Mouse (Mus musculus) naive thymus-derived CD4-positive, alpha-beta T cell, adult 2 months (primary cell): ENCODE results near the gene Bcl9.

Experiments
- DNase-seq: peaks from one replicate; pipeline ENCODE4 v3.0.0-alpha.2; 2011; ENCODE audit warnings: low read depth

Bcl9 gene

GRCm38 (mm10) chr3:97232328-97232727 lies 65.4 kb downstream of the Bcl9 start:
- DNase-seq, result no peak

GRCm38 (mm10) chr3:97231857-97232256 lies 65.9 kb downstream of the Bcl9 start:
- DNase-seq, result no peak

- DNase-seq, result no peak
These were observed 66.9 kb downstream of the Bcl9 start for GRCm38 (mm10) chr3:97230631-97231404.

GRCm38 (mm10) chr3:97228457-97228856 lies 69.3 kb downstream of the Bcl9 start:
- DNase-seq, result no peak

DNA sequence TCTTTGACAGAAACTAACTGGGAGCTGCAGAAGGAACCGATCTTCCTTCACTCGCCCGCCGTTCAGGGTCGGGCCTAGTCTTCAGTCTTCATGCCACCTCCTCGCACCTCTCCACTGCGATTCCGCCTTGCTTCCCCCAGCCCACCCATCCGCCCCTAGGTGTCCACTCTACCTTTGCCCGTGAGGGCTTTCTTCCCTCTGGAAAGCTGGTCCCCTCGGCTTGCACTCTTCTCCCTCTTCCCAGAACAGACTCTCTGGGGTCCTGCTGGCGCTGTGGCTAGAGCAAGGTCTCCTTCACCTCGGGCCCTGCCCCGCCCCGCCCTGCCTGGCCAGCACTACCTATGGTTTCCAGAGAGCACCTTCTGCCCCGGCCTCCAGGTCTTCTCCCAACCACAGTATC lies 69.7 kb downstream of the Bcl9 start:
- no peak for DNase-seq

GRCm38 (mm10) chr3:97227259-97228005 lies 70.3 kb downstream of the Bcl9 start:
- DNase-seq, result peak; percentile 95

DNA sequence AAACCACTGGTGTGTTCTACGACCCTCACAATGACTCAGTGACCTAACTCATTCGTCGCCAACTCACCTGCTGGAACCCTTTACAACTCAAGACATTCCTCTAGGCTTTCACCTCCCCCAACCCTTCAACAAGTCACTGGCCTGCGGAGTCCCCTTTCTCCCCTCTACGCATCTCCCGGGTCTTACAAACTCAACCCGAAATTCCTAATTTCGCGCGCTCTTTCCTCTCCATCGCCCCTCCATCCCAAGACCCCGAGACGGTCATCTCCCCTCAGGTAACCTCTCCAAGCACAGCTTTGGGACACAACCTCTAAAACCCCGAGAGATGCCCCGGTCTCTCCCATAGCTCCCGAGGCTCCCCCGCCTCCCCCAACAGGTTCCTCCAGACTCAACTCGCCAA lies 71.0 kb downstream of the Bcl9 start:
- DNase-seq, result no peak

GRCm38 (mm10) chr3:97225231-97225630 lies 72.5 kb downstream of the Bcl9 start:
- no peak for DNase-seq

- no peak for DNase-seq
These were observed 74.5 kb downstream of the Bcl9 start for GRCm38 (mm10) chr3:97223261-97223660.

DNA sequence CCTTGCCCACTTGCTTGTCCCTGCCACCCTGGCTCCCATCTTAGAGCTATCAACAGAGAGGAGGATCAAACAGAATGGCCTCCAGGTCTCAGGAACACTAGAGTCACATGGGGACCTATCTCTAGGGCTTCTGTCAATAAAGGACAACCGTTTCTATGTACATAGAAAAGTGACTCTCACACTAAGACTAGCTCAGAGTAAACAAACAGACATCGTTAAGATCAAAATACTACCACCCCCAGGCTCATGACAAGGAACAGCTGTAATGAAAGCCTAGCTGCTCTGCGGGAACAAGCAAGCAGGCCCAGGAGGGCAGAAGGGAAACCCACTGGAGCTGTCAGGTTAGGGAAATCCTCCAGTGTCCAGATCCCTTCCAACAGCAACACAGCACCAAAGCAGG lies 82.2 kb downstream of the Bcl9 start:
- no peak for DNase-seq

- no peak for DNase-seq
These were observed 83.3 kb downstream of the Bcl9 start for GRCm38 (mm10) chr3:97214439-97214838.

DNA sequence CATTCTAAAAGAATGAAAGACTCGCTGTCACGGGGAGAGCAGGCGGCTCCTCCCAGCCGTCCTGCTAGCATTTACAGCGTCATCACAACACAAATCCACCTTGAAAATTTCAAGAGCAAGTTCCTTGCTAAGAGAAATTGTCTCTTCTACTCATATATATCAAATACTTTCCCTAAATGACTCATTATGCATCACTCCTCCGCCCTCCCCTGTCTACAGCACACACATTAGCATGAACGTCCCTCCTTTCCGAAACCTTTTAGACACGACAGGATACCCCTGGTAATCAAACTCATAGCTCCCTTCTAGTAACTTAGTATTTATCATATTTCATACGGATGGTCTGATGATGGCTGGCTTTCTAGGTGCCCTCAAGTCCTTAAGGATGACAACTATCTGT lies 83.8 kb downstream of the Bcl9 start:
- no peak for DNase-seq

DNA sequence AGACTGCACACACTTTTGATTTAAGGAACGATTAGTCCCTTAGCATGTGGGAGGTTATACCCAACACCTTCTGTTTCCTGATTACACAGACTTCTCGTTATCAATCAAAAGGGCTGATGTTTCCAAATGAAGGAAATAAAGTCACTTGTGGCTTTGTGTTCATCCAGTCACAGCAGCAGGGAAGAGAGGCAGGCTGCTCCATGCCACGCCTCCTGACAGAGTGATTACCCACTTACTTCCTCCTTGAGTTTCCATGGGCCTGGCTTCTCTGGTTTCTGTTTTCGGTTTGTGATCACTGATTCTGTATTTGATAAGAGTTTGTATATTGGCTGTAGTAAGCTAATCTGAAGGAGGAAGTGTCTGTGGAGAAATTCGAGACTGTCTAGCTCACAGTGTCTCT lies 86.5 kb downstream of the Bcl9 start:
- peak; percentile 38 for DNase-seq

DNA sequence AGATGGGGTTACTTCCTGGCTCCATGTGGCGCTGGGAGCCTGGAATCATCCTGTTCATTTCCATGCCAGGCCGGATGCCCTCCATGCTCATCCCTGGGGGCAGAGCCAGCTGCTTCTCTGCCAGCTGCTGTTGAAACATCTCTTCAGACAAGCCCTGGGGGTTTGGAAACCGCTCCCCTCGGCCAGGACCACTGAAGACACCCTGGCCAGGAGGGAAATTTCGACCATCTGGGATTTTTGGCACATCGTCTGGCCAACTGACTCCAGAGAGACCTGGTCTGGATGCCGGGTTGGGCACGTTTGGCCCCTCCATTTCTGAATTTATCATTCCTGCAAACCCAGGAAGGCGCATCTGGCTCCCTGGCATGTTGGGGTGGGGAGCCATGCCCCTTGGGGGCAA lies 88.4 kb downstream of the Bcl9 start:
- no peak for DNase-seq

DNA sequence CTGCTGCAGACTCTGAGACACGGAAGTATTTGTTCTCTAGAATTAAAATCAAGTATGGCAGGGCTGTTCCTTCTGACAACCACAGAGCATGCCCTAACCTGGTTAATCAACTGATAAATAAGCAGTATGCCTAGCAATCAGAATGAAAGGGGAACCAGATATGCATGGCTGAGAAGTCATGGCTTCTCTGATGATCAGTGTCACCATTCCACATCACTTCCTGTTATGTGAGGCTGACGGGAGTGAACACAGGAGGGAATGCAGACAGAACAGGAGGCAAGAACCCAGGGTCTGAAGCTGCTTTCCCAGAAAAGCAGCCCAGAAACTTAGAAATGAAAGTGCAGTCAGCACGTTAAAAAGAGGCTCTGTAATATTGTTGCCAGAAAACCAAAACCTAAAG lies 91.2 kb downstream of the Bcl9 start:
- DNase-seq, result no peak

DNA sequence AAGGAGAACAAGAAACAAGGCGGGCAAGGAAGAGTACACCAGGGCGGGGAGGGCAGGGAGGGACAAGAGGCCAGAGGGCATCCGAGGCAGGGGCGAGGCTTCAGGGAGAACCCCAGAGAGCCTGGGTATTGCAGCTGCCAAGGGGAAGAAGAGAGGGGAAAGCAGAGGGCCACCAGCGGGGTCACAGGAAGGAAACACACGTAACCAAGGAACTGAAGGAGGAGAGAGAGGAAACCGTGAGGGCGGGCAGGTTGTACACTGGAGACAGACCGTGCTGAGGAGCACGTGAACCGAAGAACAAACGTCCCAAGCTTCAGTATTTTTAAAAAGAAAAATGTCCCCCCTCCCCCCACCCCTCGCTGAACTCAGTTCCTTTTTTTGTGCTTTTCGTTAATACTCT lies 93.8 kb downstream of the Bcl9 start:
- DNase-seq, result peak; percentile 36

DNA sequence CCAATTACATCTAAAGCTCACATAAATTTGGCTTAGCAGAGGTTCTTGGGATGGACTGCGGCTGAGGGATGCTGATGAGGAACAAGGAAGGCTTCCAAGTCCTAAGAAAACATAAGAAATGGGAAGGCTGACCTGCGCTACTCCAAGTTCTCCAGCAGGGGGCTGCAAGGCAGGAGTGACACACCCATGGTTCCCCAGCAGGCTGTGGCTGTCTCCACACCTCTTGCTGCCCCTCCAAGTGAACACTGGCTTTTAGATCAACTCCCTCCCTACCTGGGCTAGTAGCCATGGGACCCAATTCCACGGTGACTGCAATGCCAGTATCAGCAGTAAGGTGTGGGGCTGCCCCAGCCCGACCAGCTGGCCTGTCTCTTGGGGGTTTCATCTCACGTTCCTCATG lies 95.8 kb downstream of the Bcl9 start:
- DNase-seq, result peak; percentile 70

DNA sequence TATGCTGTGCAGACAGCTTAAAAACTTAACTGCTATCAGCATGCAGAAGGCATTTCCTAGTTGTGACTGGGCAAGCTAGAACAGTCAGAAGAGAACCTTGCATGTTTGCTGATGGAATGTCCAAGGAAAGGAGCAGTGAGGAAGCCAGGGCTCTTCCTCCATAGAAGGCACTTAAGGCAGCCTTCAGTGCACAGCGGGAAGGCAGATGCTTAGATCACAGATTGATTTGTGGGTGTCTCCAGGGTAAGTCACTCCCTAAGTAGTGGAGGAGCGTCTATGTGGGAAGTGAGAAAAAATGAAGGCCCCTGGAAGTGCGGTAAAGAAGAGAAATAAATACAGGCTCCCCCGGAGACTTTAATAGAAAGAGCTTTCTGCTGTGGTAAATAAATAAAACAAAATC lies 98.5 kb downstream of the Bcl9 start:
- DNase-seq, result no peak

- DNase-seq, result no peak
These were observed 101.1 kb downstream of the Bcl9 start for GRCm38 (mm10) chr3:97196571-97196970.

DNA sequence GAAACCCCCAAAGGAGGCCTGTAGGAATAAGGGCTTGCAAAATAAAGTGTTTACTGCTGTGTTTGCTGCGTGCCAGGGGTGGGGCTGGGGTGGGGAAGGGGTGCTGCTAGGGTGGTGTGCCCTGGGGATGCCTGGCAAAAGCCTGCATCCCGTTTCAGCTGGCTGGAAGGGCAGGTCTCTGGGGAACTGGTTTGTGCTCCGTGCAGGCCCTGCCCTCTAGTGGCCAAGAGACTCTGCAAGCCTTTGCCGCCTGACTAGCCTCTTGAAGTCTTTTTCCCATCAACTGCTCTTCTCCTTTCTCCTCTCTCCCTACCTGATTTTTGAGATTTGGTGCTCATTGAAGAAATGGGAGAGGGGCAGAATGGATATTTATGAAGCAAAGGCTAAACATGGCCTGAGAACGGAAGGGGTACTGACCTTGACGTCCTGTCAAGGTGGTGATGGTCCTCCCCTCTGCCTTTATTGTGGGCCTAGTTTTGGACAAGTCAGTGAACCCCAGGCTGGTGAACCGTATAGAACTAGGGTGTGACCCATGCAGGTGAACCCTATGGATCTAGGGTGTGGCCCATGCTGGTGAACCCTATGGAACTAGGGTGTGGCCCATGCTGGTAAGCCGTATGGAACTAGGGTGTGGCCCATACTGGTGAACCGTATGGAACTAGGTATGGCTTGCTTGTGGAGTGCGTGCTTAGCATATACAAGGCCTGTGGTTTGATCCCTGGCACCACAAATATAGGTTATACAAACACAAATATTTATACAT lies 112.4 kb downstream of the Bcl9 start:
- peak; percentile 66 for DNase-seq

DNA sequence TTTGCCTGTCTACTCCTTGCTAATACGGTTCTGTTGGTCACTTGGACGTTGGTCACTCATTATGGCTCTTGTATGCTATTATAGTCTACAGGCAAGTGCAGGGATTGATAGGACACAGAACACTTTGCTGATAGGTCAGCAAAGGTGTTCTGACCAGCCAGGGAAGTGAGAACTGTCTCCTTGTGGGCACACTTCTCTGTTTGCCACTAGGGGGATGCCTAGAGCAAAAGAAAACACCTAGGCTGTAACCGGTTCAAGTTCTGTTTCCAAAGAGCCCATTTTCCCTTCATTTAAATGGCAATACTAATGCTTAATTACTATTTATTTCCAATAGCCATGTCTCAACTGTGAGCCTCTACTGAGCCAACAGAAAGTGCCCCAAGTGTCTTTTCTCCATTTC lies 113.9 kb downstream of the Bcl9 start:
- DNase-seq, result peak; percentile 32

DNA sequence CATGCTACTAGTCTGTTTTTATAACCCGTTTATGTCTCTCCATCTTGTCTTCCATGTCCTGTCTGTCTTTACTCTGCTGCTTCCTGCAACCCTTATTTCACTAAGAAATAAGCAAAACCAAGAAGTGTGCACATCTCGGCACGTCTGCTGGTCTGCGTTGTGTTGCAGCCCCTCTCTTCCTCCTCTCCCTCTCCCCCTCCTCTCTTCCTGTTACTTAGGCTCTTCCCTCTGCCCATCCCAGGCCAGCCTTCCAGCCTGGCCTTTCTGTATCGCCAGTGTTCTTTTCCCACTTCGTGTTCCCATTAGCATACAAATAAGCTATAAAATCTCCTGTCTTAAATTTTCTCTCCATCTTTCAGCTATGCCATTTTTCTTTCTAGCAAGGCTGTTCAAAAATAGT lies 117.2 kb downstream of the Bcl9 start:
- DNase-seq, result no peak

DNA sequence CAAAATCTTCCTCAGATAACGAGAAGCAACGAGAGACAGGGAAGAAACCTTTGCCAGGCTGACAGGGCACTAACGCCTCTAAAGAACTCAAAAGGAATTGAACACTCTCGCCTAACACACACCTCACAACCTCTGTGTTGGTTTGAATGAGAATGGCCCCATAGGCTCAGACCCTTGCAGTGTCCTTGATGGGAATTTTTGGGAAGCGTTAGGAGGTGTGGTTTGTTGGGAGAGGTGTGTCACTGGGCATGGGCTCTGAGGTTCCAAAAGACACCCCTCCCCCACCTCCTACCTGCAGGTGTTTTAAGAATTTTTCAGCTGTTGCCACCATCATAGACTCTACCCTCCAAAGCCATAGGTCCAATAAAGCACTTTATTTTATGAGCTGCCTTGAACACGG lies 118.8 kb downstream of the Bcl9 start:
- DNase-seq, result no peak
